Mouse (Mus musculus) testis, postnatal 14 days (tissue): ENCODE measurements at regions not wholly inside any gene's neighbourhood (a gene's known extent, or its start where the extent isn't known, plus 50 kb on each side); places are given as distances from the start of the nearest gene placed in this dataset.

Experiments used
- DNase-seq: peaks from one replicate; pipeline ENCODE4 v3.0.0; 2021; ENCODE audit warnings: low spot score

- DNase-seq = peak; percentile 28
Measured at GRCm38 (mm10) chr12:82520840-82521239, 67.3 kb upstream of the Rgs6 start.

GRCm38 (mm10) chr12:82524987-82525386 lies 63.1 kb upstream of the Rgs6 start:
- DNase-seq = no peak
